Mouse (Mus musculus) MEL-GATA-1-ER (cell line): ENCODE data around the gene Lrrc29.
A peak's percentile ranks its signal among the peaks of the same experiment; 100 is the strongest.
"Not testable (repeated sequence)": the region's sequence is repeated elsewhere in the genome, so short reads cannot be mapped to it uniquely, and the experiment has no call there.

Experiments
- DNase-seq: peaks from one replicate; pipeline ENCODE4 v3.0.0-alpha.2; 2012; ENCODE audit warnings: low read depth; ENCODE audit errors: extremely low read depth

Gene Lrrc29

GRCm38 (mm10) chr8:105291364-105291763 is 34.7 kb downstream of the Lrrc29 start:
- not testable (repeated sequence) for DNase-seq

DNA sequence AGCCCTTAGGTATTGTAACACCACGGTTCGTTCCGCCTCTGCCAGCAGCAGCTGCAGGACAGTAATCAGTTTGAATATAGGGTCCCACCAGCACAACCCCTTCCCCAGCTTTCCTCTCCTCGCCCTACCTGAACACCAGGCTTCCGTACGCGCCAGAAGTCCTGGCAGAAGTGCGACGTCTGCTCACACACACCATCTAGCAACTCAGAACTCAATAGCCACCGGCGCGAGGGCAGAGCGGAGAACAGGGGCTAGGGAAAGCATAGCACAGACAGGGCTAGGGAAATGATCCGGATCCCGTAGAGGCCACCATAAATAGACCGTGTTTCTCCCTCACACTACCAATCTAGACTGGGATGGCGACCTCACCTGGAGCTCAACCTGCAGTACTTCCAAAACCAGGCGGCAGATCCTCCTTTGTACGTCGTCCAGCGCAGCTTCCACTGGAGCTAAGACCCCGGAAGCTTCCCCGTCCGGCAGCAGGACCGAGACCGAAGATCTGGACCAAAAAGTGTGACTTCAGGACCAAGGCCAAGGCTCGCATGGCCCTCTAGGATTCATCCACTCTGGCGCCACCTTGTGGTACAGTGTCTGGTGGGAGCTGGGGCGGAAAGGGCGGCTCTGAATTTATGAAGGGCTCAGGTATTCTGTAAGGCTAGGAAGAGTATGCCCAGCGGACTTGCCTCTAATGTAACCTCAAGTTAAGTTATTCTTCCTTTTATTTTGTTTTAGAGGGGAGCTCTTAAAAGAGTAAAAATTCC is 35.3 kb downstream of the Lrrc29 start:
- DNase-seq: no peak

DNA sequence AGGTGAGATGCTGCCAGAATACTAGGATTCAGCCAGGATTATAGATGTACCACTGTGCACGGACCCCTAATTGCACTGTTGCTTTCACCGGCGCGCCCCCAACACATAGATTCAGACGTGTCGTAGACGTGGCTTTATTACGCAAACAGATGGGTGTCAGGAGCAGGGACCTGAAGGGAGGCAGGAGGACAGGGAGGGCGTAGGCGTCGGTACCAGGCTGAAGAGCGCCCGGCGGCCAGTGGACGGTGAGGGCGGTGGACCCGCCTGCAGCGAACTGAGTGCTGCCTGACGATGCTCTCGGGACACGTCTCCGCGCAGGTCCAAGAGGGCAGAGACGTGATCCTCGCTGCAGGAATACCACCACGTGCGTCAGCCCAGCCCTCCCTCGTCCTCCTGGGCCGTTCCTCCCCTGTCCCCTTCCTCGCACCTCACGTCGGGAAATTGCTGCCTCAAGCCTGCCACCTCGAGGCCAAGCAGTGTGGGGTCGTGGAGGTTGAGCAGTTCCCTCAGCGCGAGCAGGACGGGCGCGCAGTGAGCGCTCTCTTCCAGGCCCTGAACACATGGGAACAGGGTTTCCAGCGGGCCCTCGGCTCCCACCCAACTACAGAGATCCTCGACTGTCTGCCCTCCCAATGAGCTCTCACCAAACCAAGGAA is 36.1 kb downstream of the Lrrc29 start, which contains the start of gene 4931428F04Rik:
Gene 4931428F04Rik, minus strand, starts transcription at position 60 of the 656 bp plus-strand sequence.
- DNase-seq: no peak

DNA sequence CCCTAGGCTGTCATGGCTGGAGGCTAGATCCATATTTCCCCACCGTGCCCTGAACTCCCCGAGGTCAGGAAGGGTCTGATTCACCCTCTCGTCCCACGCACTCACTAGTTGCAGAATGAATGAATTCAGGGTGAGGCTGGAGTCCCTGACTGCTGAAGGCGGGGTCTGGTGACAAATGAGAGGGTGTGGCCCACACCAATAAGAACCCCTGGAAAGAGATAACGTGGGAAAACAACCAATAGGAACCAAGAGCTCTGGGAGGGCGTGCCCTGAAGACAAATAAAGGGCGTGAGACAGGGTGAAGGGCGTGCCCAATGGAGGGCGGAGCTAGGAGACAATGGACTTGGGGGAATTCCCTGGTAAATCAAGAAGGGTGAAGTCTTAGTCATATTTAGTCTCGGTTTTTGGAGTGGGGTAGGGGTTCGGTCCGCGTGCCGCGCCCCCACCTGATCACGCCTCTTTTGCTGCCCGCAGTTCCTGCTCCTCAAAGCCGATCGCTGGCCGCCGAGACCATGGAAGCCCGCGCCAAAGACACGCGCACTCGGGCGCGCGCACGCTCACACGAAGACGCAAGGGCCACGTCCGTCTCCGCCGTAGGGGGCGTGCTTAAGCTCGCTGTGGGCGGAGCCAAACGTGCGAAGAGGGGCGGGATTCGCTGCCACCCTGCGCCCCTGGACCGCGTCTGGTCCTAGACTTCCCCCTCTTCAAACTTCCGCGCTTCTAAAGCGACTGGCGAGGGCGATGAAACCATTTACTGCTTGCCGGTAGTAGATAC is 36.9 kb downstream of the Lrrc29 start:
- DNase-seq: peak; percentile 98

DNA sequence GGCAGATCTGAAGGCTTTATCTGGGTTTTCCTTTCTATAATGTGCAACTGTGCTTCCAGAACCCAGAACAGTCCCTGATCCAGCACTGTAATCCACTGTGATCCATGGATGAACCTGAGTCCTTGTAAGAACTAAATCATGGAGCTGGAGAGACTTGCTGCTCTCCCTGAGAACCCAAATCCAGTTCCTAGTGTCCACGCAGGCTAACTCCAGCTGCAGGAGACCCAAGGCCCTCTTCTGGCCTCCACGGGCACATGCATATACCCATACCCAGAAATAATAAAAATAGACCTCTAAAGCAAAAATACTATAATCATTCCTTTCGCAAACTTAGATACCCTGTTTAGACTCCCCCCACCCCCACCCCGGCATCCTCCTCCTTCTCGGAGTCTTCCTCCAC is 37.8 kb downstream of the Lrrc29 start:
- DNase-seq: no peak

GRCm38 (mm10) chr8:105286907-105287306 is 39.2 kb downstream of the Lrrc29 start:
- DNase-seq: no peak

GRCm38 (mm10) chr8:105285514-105285913 is 40.6 kb downstream of the Lrrc29 start:
- DNase-seq: no peak

DNA sequence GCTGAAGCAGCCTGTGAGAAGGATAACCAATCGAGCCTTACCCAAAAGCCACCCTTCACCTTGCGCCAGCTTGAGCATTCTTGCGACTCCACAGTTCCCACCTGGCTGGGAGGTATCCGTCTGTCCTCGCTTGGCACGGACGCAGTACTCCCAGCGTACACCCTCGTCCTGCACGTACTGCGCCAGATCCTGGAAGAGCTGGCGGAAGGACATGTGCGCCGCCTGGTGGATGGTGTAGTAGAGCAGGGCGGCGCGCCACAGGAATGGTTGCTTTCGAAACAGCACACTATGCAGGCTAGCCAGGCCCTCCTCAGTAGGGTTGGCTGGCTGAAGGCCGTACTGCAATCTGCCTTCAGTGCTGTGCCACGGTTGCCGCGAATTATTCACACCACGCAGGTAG is 43.0 kb downstream of the Lrrc29 start:
- DNase-seq: no peak

- DNase-seq: no peak
Measured at GRCm38 (mm10) chr8:105282239-105282638, 43.8 kb downstream of the Lrrc29 start.

DNA sequence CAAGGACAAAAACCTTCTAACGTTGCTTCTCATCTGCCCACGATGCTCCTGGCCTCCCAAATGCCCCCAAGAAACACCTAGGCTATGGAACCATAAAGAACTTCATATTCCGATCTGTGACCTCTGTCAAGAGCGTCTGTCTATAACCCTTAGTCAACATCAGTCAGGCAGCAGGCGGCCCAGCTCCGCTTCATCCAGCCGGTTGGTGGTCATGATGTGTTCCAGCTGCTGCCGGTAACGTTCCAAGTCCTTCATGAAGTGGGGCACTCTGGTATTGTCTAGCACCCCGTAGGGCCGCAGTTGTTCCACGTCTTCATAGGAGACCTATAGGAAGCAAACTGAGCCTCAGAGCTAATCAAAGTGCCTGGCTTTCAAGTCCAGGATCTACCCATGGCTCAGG is 44.3 kb downstream of the Lrrc29 start:
- no peak for DNase-seq

DNA sequence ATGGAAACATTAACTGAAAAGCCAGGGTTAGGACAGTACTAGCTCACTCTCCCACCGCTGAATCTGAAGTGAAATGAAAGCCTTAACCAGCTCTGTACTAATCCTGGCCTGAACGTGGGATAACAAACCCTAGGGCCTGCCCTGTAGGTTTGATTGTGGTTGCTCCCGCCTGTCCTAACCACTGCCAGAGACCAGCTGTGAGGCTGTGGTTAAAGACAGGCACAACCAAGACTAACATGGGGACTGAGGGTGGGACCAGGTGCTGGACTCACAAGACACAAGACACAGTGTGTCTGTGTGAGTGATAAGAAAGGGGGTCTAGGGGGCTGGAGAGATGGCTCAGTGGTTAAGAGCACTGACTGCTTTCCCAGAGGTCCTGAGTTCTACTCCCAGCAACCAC is 45.5 kb downstream of the Lrrc29 start:
- DNase-seq: no peak

DNA sequence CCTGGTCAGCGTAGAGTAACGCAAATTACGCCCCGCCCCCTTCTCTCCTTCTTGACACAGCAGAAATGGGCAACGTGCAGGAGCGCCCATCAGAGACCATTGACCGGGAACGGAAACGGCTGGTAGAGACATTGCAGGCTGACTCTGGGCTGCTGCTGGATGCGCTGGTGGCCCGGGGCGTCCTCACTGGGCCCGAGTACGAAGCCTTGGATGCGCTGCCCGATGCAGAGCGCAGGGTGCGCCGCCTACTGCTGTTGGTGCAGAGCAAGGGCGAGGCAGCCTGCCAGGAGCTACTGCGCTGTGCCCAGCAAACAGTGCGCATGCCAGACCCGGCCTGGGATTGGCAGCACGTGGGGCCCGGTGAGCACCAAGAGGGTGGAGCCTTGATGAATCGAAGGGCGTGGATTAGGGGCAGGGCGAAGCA is 47.2 kb downstream of the Lrrc29 start:
- no peak for DNase-seq

DNA sequence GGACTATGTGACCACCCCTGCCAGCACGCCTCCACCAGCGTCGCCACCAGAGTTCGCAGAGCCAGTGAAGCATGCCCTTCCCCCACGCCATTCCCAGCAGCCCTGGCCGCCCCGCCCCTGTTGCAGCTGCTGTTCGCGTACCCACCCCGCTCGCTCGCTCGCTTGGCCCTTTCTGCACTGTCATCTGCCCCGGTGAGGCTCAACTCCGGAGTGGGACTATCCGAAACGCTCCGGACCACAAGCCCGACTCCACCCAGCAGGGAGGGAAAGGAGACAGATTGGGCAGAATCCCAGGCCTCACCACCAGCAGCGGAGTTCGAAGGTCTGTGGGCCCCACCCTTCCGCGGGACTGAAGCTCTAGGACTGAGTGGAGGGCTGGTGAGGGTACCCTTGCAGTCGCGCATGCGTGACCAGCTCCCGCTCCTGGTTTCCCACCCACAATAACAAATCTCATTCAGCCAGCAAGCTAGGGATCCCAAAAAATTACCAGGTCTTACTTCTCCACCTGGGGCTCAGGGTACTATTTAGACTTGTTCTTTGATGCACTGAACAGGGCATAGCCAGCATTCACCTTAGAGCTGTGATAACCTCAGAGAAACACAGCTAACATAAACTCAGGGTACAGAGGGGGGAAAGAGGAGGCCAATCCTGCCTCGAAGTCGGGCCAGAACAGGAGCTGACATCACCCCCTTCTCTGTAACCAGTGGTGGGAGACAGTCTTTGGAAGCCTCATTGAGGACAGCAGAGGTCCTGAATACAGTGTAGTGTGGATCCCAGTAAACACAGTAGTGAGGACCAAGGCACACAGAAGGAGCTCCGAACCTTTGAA is 49.6 kb downstream of the Lrrc29 start:
- DNase-seq: no peak

GRCm38 (mm10) chr8:105275840-105276239 is 50.2 kb downstream of the Lrrc29 start, which contains the start of gene Nol3:
Nol3 (plus strand) TSS chr8:105276140.
- no peak for DNase-seq

DNA sequence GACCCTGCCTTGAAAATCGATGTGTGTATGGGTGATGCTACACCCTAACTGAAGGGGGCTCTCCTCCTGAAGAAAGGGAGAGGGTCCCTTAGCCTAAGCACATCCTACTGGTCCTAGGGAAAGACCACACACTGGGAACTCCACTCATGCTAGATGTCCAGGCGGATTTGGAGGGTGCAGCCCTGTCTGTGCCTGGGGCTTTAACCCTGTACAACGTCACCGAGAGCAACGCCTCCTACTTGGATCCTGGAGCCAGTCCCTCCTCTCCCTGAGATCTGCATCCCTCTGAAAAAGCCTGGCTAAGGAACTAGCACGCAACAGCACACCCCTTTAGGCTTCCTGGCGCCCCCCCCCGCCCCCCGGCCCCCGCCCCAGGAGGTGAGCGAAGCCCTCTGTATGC is 50.7 kb downstream of the Lrrc29 start:
- DNase-seq: no peak

GRCm38 (mm10) chr8:105270916-105271186 is 55.2 kb downstream of the Lrrc29 start:
- DNase-seq: no peak

GRCm38 (mm10) chr8:105270101-105270915 is 55.8 kb downstream of the Lrrc29 start:
- no peak for DNase-seq

DNA sequence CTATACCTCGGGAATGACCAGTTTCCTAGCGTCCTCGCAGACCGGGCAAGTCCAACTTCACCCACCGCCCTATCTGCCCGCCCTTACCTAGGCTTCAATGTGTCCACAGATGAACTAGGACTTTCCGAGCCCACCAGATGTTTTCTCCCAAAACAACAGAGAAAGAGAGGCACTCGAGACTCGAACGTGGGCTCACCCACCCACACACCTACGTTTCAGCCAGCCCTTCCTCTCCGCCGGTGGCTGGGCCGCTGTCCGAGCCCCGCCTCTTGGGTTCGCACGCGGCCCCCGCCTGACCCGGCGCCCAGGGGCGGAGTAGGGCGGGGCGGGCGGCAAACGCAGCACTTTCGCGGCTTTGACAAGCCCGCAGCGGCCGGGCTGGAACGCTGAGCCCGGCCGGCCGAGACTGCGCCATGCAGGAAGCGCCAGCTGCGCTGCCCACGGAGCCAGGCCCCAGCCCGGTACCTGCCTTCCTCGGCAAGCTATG is 56.6 kb downstream of the Lrrc29 start, which contains the start of gene Hsf4:
Gene Hsf4, plus strand, starts transcription at position 341 of the 487 bp plus-strand sequence.
- no peak for DNase-seq

GRCm38 (mm10) chr8:105269075-105269458 is 57.0 kb downstream of the Lrrc29 start:
- DNase-seq: no peak

DNA sequence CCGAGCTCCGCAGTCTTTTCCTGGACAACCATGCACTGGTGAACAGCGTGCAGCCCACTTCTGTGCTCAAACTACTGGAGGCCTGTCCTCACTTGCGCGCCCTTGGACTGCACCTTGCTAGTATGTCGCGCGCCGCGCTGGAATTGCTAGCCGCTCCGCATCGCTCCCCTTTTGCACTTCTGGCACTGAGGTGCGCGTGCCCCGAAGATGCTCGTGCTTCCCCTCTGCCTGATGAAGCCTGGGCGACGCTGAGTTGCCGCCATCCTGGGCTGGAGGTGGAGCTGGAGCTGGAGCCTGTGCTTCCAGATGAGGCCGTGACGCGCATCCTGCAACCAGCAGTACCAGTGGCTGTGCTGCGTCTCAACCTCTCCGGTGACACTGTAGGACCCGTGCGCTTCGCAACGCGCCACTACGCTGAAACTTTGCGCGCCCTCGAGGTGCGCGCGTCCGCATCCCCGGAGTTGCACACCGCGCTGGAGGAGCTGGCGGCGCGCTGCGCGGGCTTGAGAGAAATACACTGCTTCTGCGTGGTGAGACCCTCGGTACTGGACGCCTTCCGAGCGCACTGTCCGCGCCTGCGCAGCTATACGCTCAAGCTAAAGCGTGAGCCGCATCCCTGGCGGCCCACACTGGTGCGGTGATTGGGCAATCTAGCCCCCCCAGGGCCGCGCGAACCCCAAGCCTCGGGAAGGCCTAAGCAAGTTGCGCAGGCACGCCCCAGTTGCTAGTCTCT is 57.6 kb downstream of the Lrrc29 start:
- no peak for DNase-seq
